Mouse (Mus musculus): ENCODE data around the gene Sult6b2. TPM values are rescaled to one million over a fixed set of nuclear protein-coding genes. Genes with fewer than 3 reads are reported as not detected.
A peak's percentile ranks its signal among the peaks of the same experiment; 100 is the strongest.

Sult6b2 gene
- total and polyA plus RNA-seq, 2 experiments from 2014 or later = not detected

DNA sequence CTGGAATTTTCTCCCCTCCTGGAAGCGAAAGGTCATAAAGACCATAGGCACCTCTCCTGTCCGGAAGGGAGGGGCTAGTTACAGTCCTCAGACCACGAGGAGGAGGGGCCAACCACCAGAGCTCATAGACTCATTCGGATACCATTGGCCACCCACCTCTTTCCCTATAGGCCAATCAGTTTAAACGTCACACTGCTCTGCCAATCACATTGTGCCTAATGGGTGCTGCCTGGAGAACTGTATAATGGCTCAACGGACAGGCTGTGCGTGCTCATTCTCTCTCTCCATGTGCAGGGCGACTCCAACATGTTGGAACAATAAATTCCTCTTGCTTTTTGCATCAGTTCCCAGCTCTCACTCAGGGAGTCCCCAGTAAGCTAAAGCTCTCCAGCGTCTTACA is 52.9 kb downstream of the Sult6b2 start:
- Histone ChIP-seq H3K4me1 (ENCODE audit: control insufficient read depth, insufficient read depth) (peaks cover 6% of the 10 kb centered on the region; the same call in 1 of the 2 replicates), H3K27ac (ENCODE audit: low read depth) (no peak overlapping the region), H3K4me2 (ENCODE audit: low read depth, low read length) (no peak overlapping the region), H3K9ac (replicated peaks; ENCODE audit: low read depth, low read length) (no peak overlapping the region), H3K4me3 (ENCODE audit: low read depth, low read length) (no peak overlapping the region), H3K9me3 (replicated peaks; ENCODE audit: control insufficient read depth, low read length) (no peaks in the 10 kb centered on the region), H3K27me3 (ENCODE audit: control insufficient read depth, insufficient read depth, low read length) (no peaks in the 10 kb centered on the region), H3K36me3 (replicated peaks; ENCODE audit: control insufficient read depth, insufficient read depth, low read length) (no peaks in the 10 kb centered on the region)
- TF ChIP-seq EP300 (IDR thresholded peaks at IDR 0.05; ENCODE audit: low read depth) (no peak), CTCF (IDR thresholded peaks at IDR 0.05; ENCODE audit: low read depth) (no peak)
- 57% methylated on average over 9 of the region's 9 CpGs for WGBS
- DNase-seq (ENCODE audit: low spot score) = no peak
- no peak; the same call in 1 of the 2 replicates for ATAC-seq (ENCODE audit: insufficient read depth, low read depth)

DNA sequence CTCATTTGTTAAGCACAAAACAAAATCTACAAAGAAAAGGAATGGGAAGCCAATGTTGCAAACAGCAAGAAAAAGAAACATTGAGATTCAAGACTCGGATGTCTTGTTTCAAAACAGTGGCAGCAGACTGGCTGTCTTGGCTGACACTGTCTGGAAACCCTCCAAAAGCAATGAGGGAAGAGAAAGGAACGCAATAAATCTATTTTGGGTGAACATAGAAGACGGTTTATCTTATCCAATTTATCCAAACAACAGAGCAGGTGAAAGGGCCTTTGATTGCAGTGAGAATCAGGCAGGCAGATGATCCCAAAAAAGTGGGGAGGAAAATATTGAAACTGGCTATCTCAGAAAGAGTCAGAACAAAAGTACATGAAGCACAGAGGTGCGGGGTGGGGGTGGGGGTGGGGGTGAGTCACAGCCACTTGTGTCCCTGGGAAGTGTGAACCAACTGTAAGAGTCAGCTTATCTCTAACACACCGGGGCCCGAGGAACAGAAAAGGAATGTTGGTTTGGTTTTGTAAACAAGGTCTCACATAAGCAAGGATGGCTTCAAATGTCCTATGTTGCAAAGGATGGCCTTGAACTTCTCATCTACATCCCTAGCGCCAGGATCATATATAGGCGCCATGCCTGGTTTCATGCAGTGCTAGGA is 56.1 kb downstream of the Sult6b2 start:
- Histone ChIP-seq H3K27me3 (ENCODE audit: control insufficient read depth, insufficient read depth, low read length) (no peaks in the 10 kb centered on the region), H3K4me2 (ENCODE audit: low read depth, low read length) (peak overlapping the region; percentile 37; the same call in 1 of the 2 replicates), H3K36me3 (replicated peaks; ENCODE audit: control insufficient read depth, insufficient read depth, low read length) (no peaks in the 10 kb centered on the region), H3K27ac (ENCODE audit: low read depth) (peak overlapping the region; percentile 67), H3K9me3 (replicated peaks; ENCODE audit: control insufficient read depth, low read length) (no peaks in the 10 kb centered on the region; the same call in 1 of the 2 replicates), H3K4me1 (ENCODE audit: control insufficient read depth, insufficient read depth) (0 out of 2 replicates have a peak, but pooled peaks cover 3% of the 10 kb centered on the region), H3K4me3 (ENCODE audit: low read depth, low read length) (no peak overlapping the region), H3K9ac (replicated peaks; ENCODE audit: low read depth, low read length) (no peak overlapping the region)
- TF ChIP-seq EP300 (IDR thresholded peaks at IDR 0.05; ENCODE audit: low read depth) = no peak
- no peak for TF ChIP-seq CTCF (IDR thresholded peaks at IDR 0.05; ENCODE audit: low read depth)
- DNase-seq (ENCODE audit: low spot score) = peak; percentile 63
- peak; percentile 62; the same call in 1 of the 2 replicates for ATAC-seq (ENCODE audit: insufficient read depth, low read depth)
- 25% methylated on average over 8 of the region's 8 CpGs for WGBS

DNA sequence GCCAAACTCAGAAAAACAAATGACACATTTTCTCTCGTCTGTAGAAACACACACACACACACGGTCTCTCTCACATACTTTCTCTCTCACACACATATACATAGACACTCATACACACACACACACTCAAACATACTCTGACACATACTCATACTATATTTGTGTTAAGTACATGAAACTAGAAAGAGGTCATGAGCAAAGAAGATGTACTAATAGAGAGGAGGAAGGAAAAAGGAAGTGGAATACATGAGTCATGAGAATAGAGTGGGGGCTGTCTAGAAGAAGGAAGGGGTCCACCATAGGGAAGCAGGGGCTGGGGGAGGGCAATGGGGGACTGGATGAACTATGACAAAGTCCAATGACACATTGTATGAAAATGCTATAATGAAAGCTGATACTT is 57.1 kb downstream of the Sult6b2 start:
- Histone ChIP-seq H3K27ac (ENCODE audit: low read depth) (no peak overlapping the region; the same call in none of the 2 replicates), H3K4me1 (ENCODE audit: control insufficient read depth, insufficient read depth) (0 out of 2 replicates have a peak, but pooled peaks cover 3% of the 10 kb centered on the region), H3K27me3 (ENCODE audit: control insufficient read depth, insufficient read depth, low read length) (no peaks in the 10 kb centered on the region), H3K9ac (replicated peaks; ENCODE audit: low read depth, low read length) (no peak overlapping the region), H3K9me3 (replicated peaks; ENCODE audit: control insufficient read depth, low read length) (no peaks in the 10 kb centered on the region; the same call in 1 of the 2 replicates), H3K4me3 (ENCODE audit: low read depth, low read length) (no peak overlapping the region), H3K4me2 (ENCODE audit: low read depth, low read length) (no peak overlapping the region), H3K36me3 (replicated peaks; ENCODE audit: control insufficient read depth, insufficient read depth, low read length) (no peaks in the 10 kb centered on the region)
- no peak for TF ChIP-seq EP300 (IDR thresholded peaks at IDR 0.05; ENCODE audit: low read depth)
- no peak for TF ChIP-seq CTCF (IDR thresholded peaks at IDR 0.05; ENCODE audit: low read depth)
- WGBS = 64% methylated on average over 2 of the region's 2 CpGs
- DNase-seq (ENCODE audit: low spot score) (no peak), ATAC-seq (ENCODE audit: insufficient read depth, low read depth) (no peak)

DNA sequence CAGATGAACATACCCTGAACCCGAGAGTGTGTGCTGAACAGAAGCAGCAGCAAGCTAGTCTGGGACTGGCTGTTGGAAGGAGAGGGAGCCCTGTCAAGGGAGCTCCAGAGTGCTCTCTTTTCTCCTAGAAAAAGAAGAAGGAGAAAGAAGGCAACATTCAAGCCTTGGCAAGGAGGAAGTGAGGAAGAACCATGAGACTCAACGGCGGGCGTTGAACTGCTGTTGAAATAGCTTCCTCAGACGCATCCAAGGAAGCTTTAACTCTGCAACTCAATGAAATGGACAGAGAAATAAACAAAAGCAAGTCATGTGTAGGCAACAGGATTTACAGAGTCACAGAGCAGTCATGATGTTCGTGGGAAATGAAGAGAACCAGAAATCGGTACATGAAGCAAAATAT is 57.5 kb downstream of the Sult6b2 start:
- DNase-seq (ENCODE audit: low spot score) (no peak), ATAC-seq (ENCODE audit: insufficient read depth, low read depth) (no peak)
- Histone ChIP-seq H3K4me2 (ENCODE audit: low read depth, low read length) (no peak overlapping the region), H3K4me1 (ENCODE audit: control insufficient read depth, insufficient read depth) (0 out of 2 replicates have a peak, but pooled peaks cover 3% of the 10 kb centered on the region), H3K36me3 (replicated peaks; ENCODE audit: control insufficient read depth, insufficient read depth, low read length) (no peaks in the 10 kb centered on the region), H3K27ac (ENCODE audit: low read depth) (peak overlapping the region; percentile 6; the same call in 1 of the 2 replicates), H3K9ac (replicated peaks; ENCODE audit: low read depth, low read length) (no peak overlapping the region), H3K27me3 (ENCODE audit: control insufficient read depth, insufficient read depth, low read length) (no peaks in the 10 kb centered on the region), H3K9me3 (replicated peaks; ENCODE audit: control insufficient read depth, low read length) (no peaks in the 10 kb centered on the region; the same call in 1 of the 2 replicates), H3K4me3 (ENCODE audit: low read depth, low read length) (no peak overlapping the region)
- TF ChIP-seq EP300 (IDR thresholded peaks at IDR 0.05; ENCODE audit: low read depth) (no peak), CTCF (IDR thresholded peaks at IDR 0.05; ENCODE audit: low read depth) (no peak)
- WGBS = 65% methylated on average over 7 of the region's 7 CpGs

DNA sequence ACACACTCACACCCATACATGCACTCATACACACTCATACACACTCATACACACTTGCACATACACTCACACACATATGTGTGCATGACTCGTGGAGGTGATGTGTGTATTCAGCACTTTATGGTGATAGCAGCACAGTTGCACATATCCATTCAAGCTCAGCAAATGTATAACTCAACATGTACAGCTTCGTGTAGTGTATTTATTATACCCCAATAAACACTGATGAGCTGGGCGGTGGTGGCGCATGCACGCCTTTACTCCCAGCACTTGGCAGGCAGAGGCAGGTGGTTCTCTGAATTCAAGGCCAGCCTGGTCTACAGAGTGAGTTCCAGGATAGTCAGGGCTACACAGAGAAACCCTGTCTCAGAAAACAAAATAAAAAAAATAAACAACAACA is 58.8 kb downstream of the Sult6b2 start:
- Histone ChIP-seq H3K4me3 (ENCODE audit: low read depth, low read length) (no peak overlapping the region), H3K27ac (ENCODE audit: low read depth) (no peak overlapping the region), H3K4me1 (ENCODE audit: control insufficient read depth, insufficient read depth) (0 out of 2 replicates have a peak, but pooled peaks cover 3% of the 10 kb centered on the region), H3K9me3 (replicated peaks; ENCODE audit: control insufficient read depth, low read length) (no peaks in the 10 kb centered on the region; the same call in 1 of the 2 replicates), H3K9ac (replicated peaks; ENCODE audit: low read depth, low read length) (no peak overlapping the region), H3K27me3 (ENCODE audit: control insufficient read depth, insufficient read depth, low read length) (no peaks in the 10 kb centered on the region), H3K4me2 (ENCODE audit: low read depth, low read length) (no peak overlapping the region), H3K36me3 (replicated peaks; ENCODE audit: control insufficient read depth, insufficient read depth, low read length) (no peaks in the 10 kb centered on the region)
- ATAC-seq (ENCODE audit: insufficient read depth, low read depth) (no peak), DNase-seq (ENCODE audit: low spot score) (no peak)
- no peak for TF ChIP-seq CTCF (IDR thresholded peaks at IDR 0.05; ENCODE audit: low read depth)
- TF ChIP-seq EP300 (IDR thresholded peaks at IDR 0.05; ENCODE audit: low read depth) = no peak
- WGBS = 91% methylated on average over 5 of the region's 5 CpGs

All from heart, postnatal 0 days (tissue).